Mouse (Mus musculus): ENCODE measurements around the gene Grap2. TPM values are rescaled to one million over a fixed set of nuclear protein-coding genes. Genes with fewer than 3 reads are reported as not detected.

The Grap2 gene
- polyA plus RNA-seq, 1 experiment from 2014 or later, result 1.1 TPM

- WGBS (ENCODE audit: missing documents), result 89% methylated on average over 8 of the region's 8 CpGs
- Histone ChIP-seq H3K36me3 (ENCODE audit: inconsistent target) (no peaks in the 10 kb centered on the region), H3K79me2 (ENCODE audit: inconsistent target) (no peaks in the 10 kb centered on the region), H3K27ac (no peak overlapping the region), H3K4me3 (ENCODE audit: inconsistent target) (no peak overlapping the region)
Measured at GRCm38 (mm10) chr15:80684786-80685602, 112.6 kb downstream of the Grap2 start.

GRCm38 (mm10) chr15:80685603-80685895 lies 113.2 kb downstream of the Grap2 start:
- WGBS (ENCODE audit: missing documents), result 89% methylated on average over 7 of the region's 7 CpGs
- H3K4me3 ChIP-seq (ENCODE audit: inconsistent target), result no peak overlapping the region
- no peaks in the 10 kb centered on the region for H3K79me2 ChIP-seq (ENCODE audit: inconsistent target)
- H3K27ac ChIP-seq, result no peak overlapping the region
- H3K36me3 ChIP-seq (ENCODE audit: inconsistent target), result no peaks in the 10 kb centered on the region

GRCm38 (mm10) chr15:80688536-80688935 lies 116.1 kb downstream of the Grap2 start:
- no peak overlapping the region for H3K4me3 ChIP-seq (ENCODE audit: inconsistent target)
- no peak overlapping the region for H3K27ac ChIP-seq
- WGBS (ENCODE audit: missing documents), result 89% methylated on average over 7 of the region's 7 CpGs
- no peaks in the 10 kb centered on the region for H3K79me2 ChIP-seq (ENCODE audit: inconsistent target)
- H3K36me3 ChIP-seq (ENCODE audit: inconsistent target), result no peaks in the 10 kb centered on the region

- no peak overlapping the region for H3K4me3 ChIP-seq (ENCODE audit: inconsistent target)
- 85% methylated on average over 3 of the region's 3 CpGs for WGBS (ENCODE audit: missing documents)
- H3K27ac ChIP-seq, result no peak overlapping the region
- no peaks in the 10 kb centered on the region for H3K79me2 ChIP-seq (ENCODE audit: inconsistent target)
- H3K36me3 ChIP-seq (ENCODE audit: inconsistent target), result no peaks in the 10 kb centered on the region
Measured at GRCm38 (mm10) chr15:80693492-80693891, 121.1 kb downstream of the Grap2 start.

- Histone ChIP-seq H3K79me2 (ENCODE audit: inconsistent target) (no peaks in the 10 kb centered on the region), H3K4me3 (ENCODE audit: inconsistent target) (no peak overlapping the region), H3K27ac (no peak overlapping the region), H3K36me3 (ENCODE audit: inconsistent target) (no peaks in the 10 kb centered on the region)
- WGBS (ENCODE audit: missing documents), result 42% methylated on average over 9 of the region's 11 CpGs
Measured at GRCm38 (mm10) chr15:80694125-80694910, 121.9 kb downstream of the Grap2 start.

- Histone ChIP-seq H3K36me3 (ENCODE audit: inconsistent target) (no peaks in the 10 kb centered on the region), H3K79me2 (ENCODE audit: inconsistent target) (no peaks in the 10 kb centered on the region), H3K27ac (no peak overlapping the region), H3K4me3 (ENCODE audit: inconsistent target) (no peak overlapping the region)
- WGBS (ENCODE audit: missing documents), result 25% methylated on average over 5 of the region's 5 CpGs
Measured at GRCm38 (mm10) chr15:80697564-80697963, 125.2 kb downstream of the Grap2 start.

GRCm38 (mm10) chr15:80701481-80702257 lies 129.3 kb downstream of the Grap2 start:
- Histone ChIP-seq H3K27ac (no peak overlapping the region), H3K79me2 (ENCODE audit: inconsistent target) (no peaks in the 10 kb centered on the region), H3K36me3 (ENCODE audit: inconsistent target) (no peaks in the 10 kb centered on the region), H3K4me3 (ENCODE audit: inconsistent target) (no peak overlapping the region)
- WGBS (ENCODE audit: missing documents), result 81% methylated on average over 8 of the region's 8 CpGs

Other genes with a start within 250 kb of the Grap2 start
- not detected in 3 replicates for gene Enthd1, start 7.4 kb upstream of the Grap2 start, polyA plus RNA-seq (2018)
- gene Fam83f, start 99.3 kb downstream of the Grap2 start, polyA plus RNA-seq (2018), result 1.8 to 2.5 TPM (median 2.2 TPM) in 3 replicates
- gene Tnrc6b, start 138.7 kb downstream of the Grap2 start, polyA plus RNA-seq (2018), result 6.2 to 11.5 TPM (median 7.2 TPM) in 3 replicates

Data from macrophage (primary cell).